Mouse (Mus musculus) liver, adult 2 months (tissue): ENCODE results near the gene Fat2.

ENCODE experiments used
- CTCF ChIP-seq: fragments of 200-500 bp; IDR thresholded peaks from 2 replicates; pipeline ENCODE4 v1.5.1; 2011; ENCODE audit warnings: low read depth, low read length, control low read depth
- POLR2A ChIP-seq: fragments of 200-500 bp; IDR thresholded peaks from 2 replicates; pipeline ENCODE4 v1.6.1; 2011; ENCODE audit warnings: low read length, control low read depth; ENCODE audit not compliant: insufficient read depth; ENCODE audit errors: extremely low read depth

DNA sequence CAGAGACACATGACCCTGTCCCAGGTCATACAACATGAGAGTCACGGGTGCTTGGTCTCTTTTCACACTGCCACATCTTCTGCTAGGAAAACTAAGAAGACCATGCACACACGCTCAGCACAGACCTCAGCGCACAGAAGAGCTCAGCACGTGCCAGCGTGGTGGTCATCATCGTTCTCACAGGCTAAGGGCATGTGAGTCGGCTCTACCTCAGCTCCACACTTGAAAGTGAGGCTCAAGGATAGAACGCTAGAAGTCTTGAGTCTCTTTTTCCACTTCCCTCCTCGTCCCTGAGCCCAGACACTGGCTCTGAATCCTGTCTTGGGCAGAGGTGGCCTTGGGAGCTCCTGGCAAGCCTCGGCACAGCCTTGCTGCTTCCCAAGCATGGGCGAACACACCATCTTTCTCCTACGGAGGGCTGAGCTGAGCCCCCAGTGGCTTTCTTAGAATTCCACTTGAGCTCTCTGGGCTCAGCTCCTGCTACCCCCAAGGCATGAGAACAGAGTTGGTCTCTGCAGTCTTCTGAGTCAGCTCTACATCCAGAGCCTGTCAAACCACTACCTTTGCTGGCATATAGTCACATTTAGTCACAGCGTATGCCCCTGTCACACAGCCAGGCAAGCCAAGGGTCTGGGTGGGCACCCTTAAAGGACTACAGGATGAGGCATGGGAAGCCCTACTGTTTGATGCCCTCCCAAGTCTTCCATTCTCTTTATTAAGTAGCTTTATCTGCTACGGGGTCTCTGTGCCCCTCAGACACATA is 869 bp downstream of the Fat2 start:
- TF ChIP-seq CTCF = no peak
- TF ChIP-seq POLR2A = no peak
